Mouse (Mus musculus): ENCODE data around the gene Olfr444.

Gene Olfr444

DNA sequence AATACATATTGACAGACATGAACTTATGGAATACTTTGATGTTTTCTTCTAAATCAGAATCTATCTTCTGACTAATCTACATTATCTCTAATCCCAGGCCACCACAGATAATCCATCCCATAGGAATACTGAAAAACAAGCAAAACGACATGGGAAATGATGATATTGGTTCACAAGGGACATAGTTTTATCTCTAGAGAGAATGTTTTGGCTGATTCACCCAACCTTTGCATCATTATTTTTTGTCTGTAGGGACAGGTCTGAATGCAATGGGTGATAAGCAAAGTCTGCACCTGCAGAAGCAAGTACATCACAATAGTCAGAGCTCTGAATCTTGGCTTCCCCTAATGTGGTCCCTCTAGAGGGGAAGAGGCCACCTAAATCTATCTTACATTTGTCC, at the start of gene Olfr444:
TSS of gene Olfr444 (plus strand) at position 301 of the 400 bp plus-strand sequence.
- no peak for DNase-seq

DNA sequence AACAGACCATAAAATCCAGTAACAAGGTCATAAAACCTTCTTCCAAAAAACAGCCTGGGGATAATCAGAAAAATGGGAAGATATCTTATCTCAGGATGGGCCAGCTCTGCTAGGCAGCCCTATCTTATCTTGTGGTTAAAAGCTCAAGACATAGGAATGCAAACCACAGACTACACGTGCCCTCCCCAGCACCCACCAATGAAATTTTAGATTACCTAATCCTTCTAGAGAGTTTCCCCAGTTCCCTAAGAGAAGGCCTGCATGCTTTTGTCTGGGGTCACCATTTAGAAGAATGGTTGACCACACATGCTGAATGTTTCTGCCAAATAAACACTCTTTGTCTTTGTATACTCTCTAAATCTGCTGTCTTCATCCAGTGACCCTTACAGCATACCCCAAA, 48.5 kb upstream of the Olfr444 start:
- no peak for DNase-seq

DNA sequence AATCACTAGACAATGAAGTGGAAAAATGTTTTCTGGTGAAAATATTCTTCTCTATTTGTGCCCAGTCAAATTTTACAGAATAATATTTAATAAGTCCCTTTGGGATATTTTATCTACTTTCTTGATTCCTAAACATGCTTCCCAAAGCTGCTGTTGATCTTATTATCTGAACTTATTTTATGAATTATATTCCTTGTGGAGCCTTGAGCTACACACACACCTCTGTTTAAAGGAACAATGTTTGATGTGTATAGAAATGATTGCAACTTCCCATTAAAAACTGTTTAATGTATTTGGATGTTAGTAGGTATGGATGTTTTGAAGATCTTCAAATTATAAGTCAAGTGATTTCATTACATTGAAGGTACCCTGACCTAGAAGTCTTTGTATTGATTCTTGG, 40.3 kb upstream of the Olfr444 start, which contains the start of gene Olfr447:
TSS of gene Olfr447 (plus strand) at position 301 of the 400 bp plus-strand sequence.
- no peak for DNase-seq

DNA sequence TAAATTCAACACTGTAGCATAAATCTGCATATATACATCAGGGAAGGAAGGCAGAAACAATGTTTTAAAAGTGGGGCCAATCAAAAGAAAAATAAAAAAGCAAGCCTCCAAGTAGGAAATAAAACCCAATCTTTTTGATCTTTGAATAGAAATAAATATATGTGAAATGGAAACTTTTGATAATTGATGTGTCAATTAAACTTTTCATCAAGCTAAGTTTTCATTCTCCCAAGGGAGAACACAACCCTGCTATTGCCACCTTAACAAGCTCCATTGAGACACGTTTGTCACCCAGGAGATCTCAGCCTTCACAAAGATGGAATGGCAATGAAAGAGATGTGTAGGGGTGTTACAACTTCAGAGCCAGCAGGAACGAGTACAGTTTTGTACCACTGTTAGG, 27.8 kb upstream of the Olfr444 start, which contains the start of gene Olfr446:
TSS of gene Olfr446 (plus strand) at position 301 of the 400 bp plus-strand sequence.
- DNase-seq, result no peak

DNA sequence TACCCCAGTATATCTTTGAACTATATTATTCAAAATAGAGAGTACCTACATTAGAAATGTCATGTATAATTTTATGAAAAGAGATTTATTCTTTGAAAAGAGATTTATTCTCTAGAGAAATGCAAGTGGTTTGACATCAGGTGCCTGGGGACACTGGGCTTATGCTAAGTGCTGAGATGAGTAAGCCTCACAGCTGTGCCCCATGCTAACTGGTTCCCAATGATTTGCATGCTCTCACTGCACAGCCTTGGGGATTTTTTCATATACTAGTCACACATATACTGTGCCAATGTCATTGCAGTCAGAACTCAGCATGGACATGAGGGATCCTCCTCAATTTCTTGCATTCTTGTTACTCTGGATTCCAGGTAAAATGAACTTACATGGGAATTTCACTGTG, 31.5 kb downstream of the Olfr444 start:
- no peak for DNase-seq

Measured in kidney, adult 8-10 months (tissue).